Mouse (Mus musculus): Measurements from ENCODE around the gene Wdr90. TPM values are rescaled to one million over a fixed set of nuclear protein-coding genes. Genes with fewer than 3 reads are reported as not detected.

Gene Wdr90
- total and polyA plus RNA-seq, 3 experiments = 1.2 to 8.5 (median 1.3) TPM

DNA sequence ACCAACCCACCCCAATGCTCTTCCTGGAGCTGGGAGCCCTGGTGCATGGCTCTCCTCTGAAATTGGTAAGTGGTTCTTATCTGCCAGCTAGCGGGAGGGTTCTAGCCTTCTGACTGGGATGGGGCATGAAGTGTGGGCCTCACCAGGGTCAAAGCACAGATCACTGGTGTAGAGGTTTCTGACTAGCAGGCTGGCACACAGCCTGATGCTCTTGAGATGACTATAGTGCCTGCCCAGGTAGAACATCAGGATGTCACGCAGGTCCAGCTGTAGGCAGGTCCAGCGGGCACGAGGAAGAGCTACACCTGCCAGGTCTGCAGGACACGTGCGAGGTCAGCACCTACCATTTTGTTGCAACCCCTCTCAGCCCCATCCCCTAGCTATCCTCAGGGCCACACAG lies 1.1 kb downstream of the Wdr90 start:
- Histone ChIP-seq H3K4me3 (no peak overlapping the region), H3K27ac (no peak overlapping the region), H3K27me3 (ENCODE audit: control insufficient read depth, insufficient read depth, low read length) (no peaks in the 10 kb centered on the region), H3K9ac (ENCODE audit: low read depth, low read length) (no peak overlapping the region), H3K36me3 (ENCODE audit: control insufficient read depth, insufficient read depth, low read length) (no peaks in the 10 kb centered on the region), H3K4me1 (ENCODE audit: control insufficient read depth, insufficient read depth, low read length) (peaks cover 1% of the 10 kb centered on the region; the same call in 1 of the 2 replicates), H3K79me2 (replicated peaks; ENCODE audit: control insufficient read depth, insufficient read depth, low read length) (peaks cover under 1% of the 10 kb centered on the region)
- WGBS = 91% methylated on average over 6 of the region's 6 CpGs
- TF ChIP-seq CTCF (IDR thresholded peaks at IDR 0.05) = no peak
- TF ChIP-seq EP300 (IDR thresholded peaks at IDR 0.05; ENCODE audit: insufficient read depth, low read depth, low read length) = no peak
- no peak for TF ChIP-seq POLR2A (IDR thresholded peaks at IDR 0.05; ENCODE audit: insufficient read depth, low read depth, low read length)
- intact Hi-C loops (cut with DNase I) = no loop called here
- no peak for DNase-seq

DNA sequence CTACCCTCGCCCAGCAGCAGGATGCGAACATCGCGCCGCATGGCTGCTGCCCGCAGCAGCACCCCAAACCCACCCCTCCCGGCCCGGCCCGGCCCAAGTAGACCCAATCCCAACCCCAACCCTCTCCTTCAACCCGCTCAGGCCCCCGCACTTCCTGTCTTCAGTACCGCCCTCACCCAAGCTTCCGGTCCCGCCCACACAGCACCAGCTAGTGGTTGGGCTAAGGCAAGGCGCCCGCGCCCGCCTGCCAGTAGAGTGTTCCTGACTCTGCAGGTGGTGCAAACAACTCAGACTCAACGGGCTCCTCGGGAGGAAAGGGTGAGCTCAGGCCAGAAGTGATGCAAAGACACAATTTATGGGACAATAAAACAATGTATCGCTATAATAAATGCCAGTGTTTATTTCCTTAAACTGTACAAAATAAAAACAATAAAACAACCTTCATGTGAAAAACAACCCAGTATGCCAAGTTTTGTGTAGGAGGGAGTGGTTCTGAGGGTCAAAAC lies 16.9 kb downstream of the Wdr90 start, which contains the start of gene Rhot2:
Gene Rhot2, minus strand, starts transcription at position 456 of the 506 bp plus-strand sequence.
- Histone ChIP-seq H3K27ac (peak within 1 kb of the TSS; percentile 95), H3K4me3 (peak within 1 kb of the TSS; percentile 96)
- intact Hi-C loops (cut with DNase I) = no loop called here

DNA sequence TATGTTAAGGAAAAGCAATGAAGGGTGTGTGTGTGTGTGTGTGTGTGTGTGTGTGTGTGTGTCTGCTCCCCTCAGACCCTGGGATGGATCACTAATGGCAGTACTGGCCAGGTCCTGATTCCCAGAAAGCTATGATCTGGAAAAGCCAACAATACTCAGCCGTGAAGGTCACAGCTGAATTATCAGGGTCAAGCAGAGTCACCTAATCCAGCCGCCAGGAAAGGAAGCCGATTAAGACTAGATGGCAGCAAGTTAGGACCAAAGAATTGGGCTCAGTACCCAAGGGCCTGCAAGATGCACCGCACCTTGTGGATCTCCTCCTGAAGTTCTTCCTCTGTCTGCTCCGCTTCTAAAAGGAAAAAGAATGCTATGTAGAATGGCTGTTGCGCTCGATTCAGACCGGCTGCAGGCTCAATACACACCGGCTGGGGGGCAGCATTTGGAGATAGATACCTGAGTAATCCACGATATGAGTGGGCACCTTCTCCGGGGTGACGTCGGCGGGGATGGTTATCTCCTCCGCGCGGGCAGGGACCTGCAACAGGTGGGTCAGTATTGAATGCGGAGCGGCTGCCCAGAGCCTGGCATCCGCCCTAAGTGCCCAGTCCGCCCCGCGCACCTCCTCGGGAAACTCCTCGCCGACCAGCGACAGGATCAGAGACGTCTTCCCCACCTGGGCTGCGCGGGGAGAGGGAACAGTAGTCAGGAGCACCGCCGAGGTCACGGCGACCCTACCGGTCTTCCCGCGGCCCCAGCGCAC lies 17.5 kb downstream of the Wdr90 start:
- intact Hi-C loops (cut with DNase I) = no loop called here
- Histone ChIP-seq H3K27ac (peak overlapping the region; percentile 95), H3K36me3 (ENCODE audit: control insufficient read depth, insufficient read depth, low read length) (no peaks in the 10 kb centered on the region), H3K4me1 (ENCODE audit: control insufficient read depth, insufficient read depth, low read length) (peaks cover 8% of the 10 kb centered on the region), H3K9ac (ENCODE audit: low read depth, low read length) (peak overlapping the region; percentile 93), H3K27me3 (ENCODE audit: control insufficient read depth, insufficient read depth, low read length) (no peaks in the 10 kb centered on the region), H3K79me2 (replicated peaks; ENCODE audit: control insufficient read depth, insufficient read depth, low read length) (no peaks in the 10 kb centered on the region), H3K4me3 (peak overlapping the region; percentile 96)
- no peak for DNase-seq
- under 1% methylated on average over 38 of the region's 38 CpGs for WGBS
- TF ChIP-seq EP300 (IDR thresholded peaks at IDR 0.05; ENCODE audit: insufficient read depth, low read depth, low read length) = no peak

More for the DNA sequence above, 16.9 kb downstream of the Wdr90 start, which contains the start of gene Rhot2:
- Histone ChIP-seq H3K9ac (ENCODE audit: low read depth, low read length) (peak within 1 kb of the TSS; percentile 93), H3K4me1 (ENCODE audit: control insufficient read depth, insufficient read depth, low read length) (peaks cover 8% of the 10 kb centered on the region), H3K27me3 (ENCODE audit: control insufficient read depth, insufficient read depth, low read length) (no peaks in the 10 kb centered on the region), H3K36me3 (ENCODE audit: control insufficient read depth, insufficient read depth, low read length) (no peaks in the 10 kb centered on the region), H3K79me2 (replicated peaks; ENCODE audit: control insufficient read depth, insufficient read depth, low read length) (no peaks in the 10 kb centered on the region)
- WGBS = 1% methylated on average over 21 of the region's 21 CpGs
- DNase-seq = peak; percentile 95 to 96
- TF ChIP-seq CTCF (IDR thresholded peaks at IDR 0.05) (peak; percentile 70), EP300 (IDR thresholded peaks at IDR 0.05; ENCODE audit: insufficient read depth, low read depth, low read length) (0 out of 2 replicates have a peak, but pooled peaks have one; percentile 55), POLR2A (IDR thresholded peaks at IDR 0.05; ENCODE audit: insufficient read depth, low read depth, low read length) (no peak; the same call in none of the 2 replicates)

DNA sequence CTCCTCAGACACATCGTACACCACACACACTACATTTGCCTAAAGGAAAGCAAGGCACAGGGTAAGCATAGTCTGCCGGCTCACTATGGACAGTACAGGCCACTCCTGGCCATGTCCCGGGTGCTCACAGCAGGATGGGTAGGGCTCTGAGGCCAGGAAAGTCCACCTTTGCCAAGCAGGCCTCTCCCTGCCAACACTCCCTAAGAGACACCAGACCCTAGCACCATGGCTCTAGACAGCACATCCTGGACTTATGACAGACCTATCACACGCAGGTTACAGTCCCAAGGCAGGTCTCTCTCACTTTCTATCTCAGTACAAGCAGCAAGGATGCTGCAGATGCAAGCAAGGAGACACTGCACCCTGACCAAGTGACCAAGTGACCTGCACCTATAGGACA lies 18.2 kb downstream of the Wdr90 start:
- intact Hi-C loops (cut with DNase I) = no loop called here
- Histone ChIP-seq H3K9ac (ENCODE audit: low read depth, low read length) (no peak overlapping the region; the same call in 1 of the 2 replicates), H3K36me3 (ENCODE audit: control insufficient read depth, insufficient read depth, low read length) (no peaks in the 10 kb centered on the region), H3K27ac (no peak overlapping the region), H3K4me1 (ENCODE audit: control insufficient read depth, insufficient read depth, low read length) (peaks cover 8% of the 10 kb centered on the region), H3K79me2 (replicated peaks; ENCODE audit: control insufficient read depth, insufficient read depth, low read length) (no peaks in the 10 kb centered on the region), H3K27me3 (ENCODE audit: control insufficient read depth, insufficient read depth, low read length) (no peaks in the 10 kb centered on the region), H3K4me3 (peak overlapping the region; percentile 23; the same call in 1 of the 2 replicates)
- DNase-seq = no peak
- TF ChIP-seq CTCF (IDR thresholded peaks at IDR 0.05) (no peak), POLR2A (IDR thresholded peaks at IDR 0.05; ENCODE audit: insufficient read depth, low read depth, low read length) (no peak), EP300 (IDR thresholded peaks at IDR 0.05; ENCODE audit: insufficient read depth, low read depth, low read length) (no peak)
- 76% methylated on average over 4 of the region's 4 CpGs for WGBS

DNA sequence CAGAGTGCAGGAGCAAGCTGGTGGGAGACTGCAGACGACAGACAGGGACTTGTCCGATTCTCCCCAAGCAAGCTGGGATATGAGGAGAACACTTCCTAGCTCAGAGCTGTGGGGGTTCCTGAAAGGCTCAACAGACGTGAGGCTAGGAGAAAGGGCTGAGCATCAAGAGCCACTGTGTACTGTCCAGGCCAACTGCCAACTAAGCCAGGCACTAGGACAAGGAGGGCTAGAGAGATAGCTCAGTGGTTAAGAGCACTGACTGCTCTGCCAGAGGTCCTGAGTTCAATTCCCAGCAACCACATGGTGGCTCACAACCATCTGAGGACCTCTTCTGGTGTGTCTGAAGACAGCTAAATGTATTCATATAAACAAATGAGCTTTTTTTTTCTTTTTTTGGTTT lies 18.8 kb downstream of the Wdr90 start:
- no peak overlapping the region for H3K27ac ChIP-seq
- no peak overlapping the region for H3K9ac ChIP-seq (ENCODE audit: low read depth, low read length)
- intact Hi-C loops (cut with DNase I) = no loop called here
- TF ChIP-seq EP300 (IDR thresholded peaks at IDR 0.05; ENCODE audit: insufficient read depth, low read depth, low read length) (no peak), POLR2A (IDR thresholded peaks at IDR 0.05; ENCODE audit: insufficient read depth, low read depth, low read length) (no peak), CTCF (IDR thresholded peaks at IDR 0.05) (no peak)
- H3K4me1 ChIP-seq (ENCODE audit: control insufficient read depth, insufficient read depth, low read length) = peaks cover 11% of the 10 kb centered on the region
- no peak overlapping the region for H3K4me3 ChIP-seq
- DNase-seq = no peak
- no peaks in the 10 kb centered on the region for H3K36me3 ChIP-seq (ENCODE audit: control insufficient read depth, insufficient read depth, low read length)
- no peaks in the 10 kb centered on the region for H3K27me3 ChIP-seq (ENCODE audit: control insufficient read depth, insufficient read depth, low read length)
- 68% methylated on average over 3 of the region's 3 CpGs for WGBS
- H3K79me2 ChIP-seq (replicated peaks; ENCODE audit: control insufficient read depth, insufficient read depth, low read length) = no peaks in the 10 kb centered on the region

Measured in heart, adult 2 months (tissue).